Mouse (Mus musculus) kidney, adult 2 months (tissue): ENCODE results near the gene Adamtsl3.

Experiments
- CTCF ChIP-seq: fragments of 200-500 bp; conservative IDR thresholded peaks from 2 replicates; pipeline ENCODE4 v1.5.1; 2011; ENCODE audit warnings: low read depth, mild to moderate bottlenecking, control low read depth, low read length, moderate library complexity, mixed read lengths; ENCODE audit not compliant: insufficient read depth, insufficient read length
- POLR2A ChIP-seq: fragments of 200-500 bp; IDR thresholded peaks from one replicate; pipeline ENCODE4 v1.6.1; 2011; ENCODE audit warnings: low read depth, low read length, control low read depth

DNA sequence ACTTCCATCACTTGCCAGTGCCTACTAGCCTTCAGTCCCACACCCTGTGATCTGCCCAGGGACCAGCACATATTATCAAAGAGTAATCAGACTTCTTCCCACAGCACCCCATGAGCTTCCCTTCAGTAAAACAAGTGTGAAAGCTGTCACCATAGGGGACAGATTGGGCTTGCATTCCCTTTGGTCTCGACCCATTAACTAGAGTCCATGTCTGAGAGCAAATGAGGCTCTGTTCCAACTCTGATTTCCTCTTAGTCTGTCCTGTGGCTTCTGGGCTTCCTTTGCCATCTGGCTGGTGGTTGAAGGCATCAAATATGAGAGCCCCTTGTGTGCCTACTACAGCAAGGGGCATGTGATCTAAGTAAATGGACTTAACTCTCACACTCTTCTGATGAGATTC, 237.5 kb downstream of the Adamtsl3 start:
- TF ChIP-seq CTCF, result no peak
- TF ChIP-seq POLR2A, result no peak
